Mouse (Mus musculus) hindbrain, embryonic 12.5 days (tissue): Measurements from ENCODE around the gene Top1. TPM values are rescaled to one million over a fixed set of nuclear protein-coding genes. Genes with fewer than 3 reads are reported as not detected.

Source experiments
- ATAC-seq: fragments of 200-750 bp; cut with Nextera tagmentation; 2 replicates; pipeline ENCODE4 v1.8.0; 2017; ENCODE audit warnings: moderate TSS enrichment; ENCODE audit not compliant: low FRiP score
- H3K27ac ChIP-seq: fragments of 300-500 bp; sonication (generic); 2 replicates; pipeline ENCODE4 v1.5.1; 2016; ENCODE audit warnings: mild to moderate bottlenecking
- H3K27me3 ChIP-seq: fragments of 300-500 bp; sonication (generic); 2 replicates; pipeline ENCODE4 v1.6.1; 2016; ENCODE audit warnings: mild to moderate bottlenecking
- H3K36me3 ChIP-seq: fragments of 300-500 bp; sonication (generic); 2 replicates; pipeline ENCODE4 v1.6.1; 2016; ENCODE audit warnings: mild to moderate bottlenecking
- H3K4me1 ChIP-seq: fragments of 300-500 bp; sonication (generic); 2 replicates; pipeline ENCODE4 v1.6.1; 2016
- H3K4me2 ChIP-seq: fragments of 300-500 bp; sonication (generic); replicated peaks from 2 replicates; pipeline ENCODE4 v1.6.1; 2016; ENCODE audit warnings: mild to moderate bottlenecking
- H3K4me3 ChIP-seq: fragments of 300-500 bp; sonication (generic); 2 replicates; pipeline ENCODE4 v1.5.1; 2016; ENCODE audit warnings: mild to moderate bottlenecking
- H3K9ac ChIP-seq: fragments of 300-500 bp; sonication (generic); 2 replicates; pipeline ENCODE4 v1.6.1; 2016; ENCODE audit warnings: mild to moderate bottlenecking, moderate library complexity
- H3K9me3 ChIP-seq: fragments of 300-500 bp; sonication (generic); replicated peaks from 2 replicates; pipeline ENCODE4 v1.6.1; 2016; ENCODE audit warnings: mild to moderate bottlenecking
- WGBS: fragments of 180-500 bp; shearing (Covaris S2); methylation state at CpG from one replicate; pipeline ENCODE4 v1.1.7; 2016; 5-methylcytosine and 5-hydroxymethylcytosine counted together
- polyA plus RNA-seq: library from polyadenylated mRNA; unstranded; fragments of >200 nt; fragmentation: Nextera tagmentation; extraction: Ambion mirVana; gene quantifications from 2 replicates; pipeline ENCODE4 v1.2.1, GENCODE M21; 2016

The Top1 gene
- polyA plus RNA-seq, 1 experiment from 2014 or later, result 122 TPM

DNA sequence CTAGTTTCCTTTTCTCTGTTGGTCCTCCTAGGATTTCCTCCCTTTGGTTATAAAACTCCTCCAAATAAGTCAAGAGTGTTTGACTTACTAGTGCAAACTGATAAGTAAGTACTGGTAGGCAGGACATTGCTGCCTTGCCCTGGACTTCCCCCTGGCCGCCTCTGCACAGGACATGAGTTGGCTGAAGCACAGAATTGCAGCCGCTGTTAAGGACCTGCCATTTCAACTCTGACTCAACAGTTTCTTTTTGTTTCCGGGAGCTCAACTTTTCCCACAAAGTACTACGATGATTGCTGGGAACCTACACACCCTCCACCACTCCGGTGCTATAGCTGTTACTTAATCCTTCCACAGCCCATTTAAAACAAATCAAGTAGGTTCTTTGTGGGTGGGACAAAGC lies 54.6 kb downstream of the Top1 start:
- Histone ChIP-seq H3K27me3 (no peaks in the 10 kb centered on the region), H3K27ac (no peak overlapping the region), H3K9ac (no peak overlapping the region), H3K4me1 (no peaks in the 10 kb centered on the region), H3K36me3 (peaks cover 53% of the 10 kb centered on the region), H3K9me3 (no peaks in the 10 kb centered on the region), H3K4me2 (no peak overlapping the region), H3K4me3 (no peak overlapping the region)
- 81% methylated on average over 5 of the region's 5 CpGs for WGBS
- ATAC-seq, result no peak

GRCm38 (mm10) chr2:160701603-160702002 lies 55.9 kb downstream of the Top1 start:
- Histone ChIP-seq H3K9ac (no peak overlapping the region), H3K4me1 (no peaks in the 10 kb centered on the region), H3K9me3 (no peaks in the 10 kb centered on the region), H3K4me2 (no peak overlapping the region), H3K27me3 (no peaks in the 10 kb centered on the region), H3K27ac (no peak overlapping the region), H3K4me3 (no peak overlapping the region), H3K36me3 (peaks cover 58% of the 10 kb centered on the region)
- 95% methylated on average over 3 of the region's 3 CpGs for WGBS
- ATAC-seq, result no peak

- no peaks in the 10 kb centered on the region for H3K4me1 ChIP-seq
- H3K4me2 ChIP-seq, result no peak overlapping the region
- H3K36me3 ChIP-seq, result peaks cover 62% of the 10 kb centered on the region
- no peaks in the 10 kb centered on the region for H3K27me3 ChIP-seq
- no peak overlapping the region for H3K9ac ChIP-seq
- H3K9me3 ChIP-seq, result no peaks in the 10 kb centered on the region
- ATAC-seq, result no peak
- no peak overlapping the region for H3K4me3 ChIP-seq
- no peak overlapping the region for H3K27ac ChIP-seq
Measured at GRCm38 (mm10) chr2:160702824-160703223, 57.1 kb downstream of the Top1 start.

DNA sequence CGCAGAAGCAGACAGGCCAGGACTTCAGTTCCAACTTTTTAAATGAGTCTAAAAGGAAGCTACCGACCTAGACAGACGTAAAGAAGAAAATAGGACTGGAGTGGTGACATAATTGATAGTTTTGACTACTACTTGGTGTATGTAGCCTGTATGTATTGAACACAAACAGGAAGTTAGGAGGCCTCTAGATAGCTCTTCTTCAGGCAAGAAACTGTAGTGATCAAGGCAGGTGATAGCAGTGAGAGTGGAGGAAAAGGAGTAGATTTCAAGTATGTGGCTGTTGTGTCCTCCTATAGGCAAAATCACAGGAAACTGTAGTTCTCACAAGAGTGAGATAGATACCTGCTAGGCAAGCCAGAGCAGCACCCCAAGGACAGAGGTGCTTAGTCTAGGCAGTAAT lies 62.0 kb downstream of the Top1 start:
- H3K4me3 ChIP-seq, result no peak overlapping the region
- peaks cover 60% of the 10 kb centered on the region for H3K36me3 ChIP-seq
- H3K4me2 ChIP-seq, result no peak overlapping the region
- H3K9me3 ChIP-seq, result no peaks in the 10 kb centered on the region
- WGBS, result 94% methylated on average over 3 of the region's 3 CpGs
- no peaks in the 10 kb centered on the region for H3K4me1 ChIP-seq
- H3K27me3 ChIP-seq, result no peaks in the 10 kb centered on the region
- no peak overlapping the region for H3K9ac ChIP-seq
- ATAC-seq, result no peak
- H3K27ac ChIP-seq, result no peak overlapping the region

- 84% methylated on average over 4 of the region's 4 CpGs for WGBS
Measured at GRCm38 (mm10) chr2:160715463-160716030, 69.9 kb downstream of the Top1 start.

GRCm38 (mm10) chr2:160717269-160717668 lies 71.6 kb downstream of the Top1 start:
- 82% methylated on average over 5 of the region's 5 CpGs for WGBS
- no peaks in the 10 kb centered on the region for H3K9me3 ChIP-seq
- no peaks in the 10 kb centered on the region for H3K4me1 ChIP-seq
- ATAC-seq, result no peak
- H3K4me2 ChIP-seq, result no peak overlapping the region
- H3K27ac ChIP-seq, result no peak overlapping the region
- H3K36me3 ChIP-seq, result peaks cover 80% of the 10 kb centered on the region
- no peaks in the 10 kb centered on the region for H3K27me3 ChIP-seq
- H3K9ac ChIP-seq, result no peak overlapping the region
- no peak overlapping the region for H3K4me3 ChIP-seq

More at GRCm38 (mm10) chr2:160715463-160716030, 69.9 kb downstream of the Top1 start:
- Histone ChIP-seq H3K27ac (no peak overlapping the region), H3K4me3 (no peak overlapping the region), H3K4me1 (no peaks in the 10 kb centered on the region), H3K9ac (no peak overlapping the region), H3K4me2 (no peak overlapping the region), H3K36me3 (peaks cover 86% of the 10 kb centered on the region), H3K27me3 (no peaks in the 10 kb centered on the region), H3K9me3 (no peaks in the 10 kb centered on the region)
- ATAC-seq, result no peak

- 86% methylated on average over 3 of the region's 3 CpGs for WGBS
- peaks cover 81% of the 10 kb centered on the region for H3K36me3 ChIP-seq
Measured at GRCm38 (mm10) chr2:160718811-160719210, 73.1 kb downstream of the Top1 start.

GRCm38 (mm10) chr2:160722714-160723113 lies 77.0 kb downstream of the Top1 start:
- Histone ChIP-seq H3K4me2 (no peak overlapping the region), H3K4me3 (no peak overlapping the region), H3K9me3 (no peaks in the 10 kb centered on the region), H3K27me3 (no peaks in the 10 kb centered on the region), H3K9ac (no peak overlapping the region), H3K36me3 (peaks cover 64% of the 10 kb centered on the region), H3K27ac (no peak overlapping the region), H3K4me1 (no peaks in the 10 kb centered on the region)
- WGBS, result 79% methylated on average over 4 of the region's 4 CpGs
- ATAC-seq, result no peak

More at GRCm38 (mm10) chr2:160718811-160719210, 73.1 kb downstream of the Top1 start:
- no peaks in the 10 kb centered on the region for H3K9me3 ChIP-seq
- ATAC-seq, result no peak
- no peaks in the 10 kb centered on the region for H3K4me1 ChIP-seq
- H3K9ac ChIP-seq, result no peak overlapping the region
- no peak overlapping the region for H3K27ac ChIP-seq
- H3K4me3 ChIP-seq, result no peak overlapping the region
- H3K4me2 ChIP-seq, result no peak overlapping the region
- no peaks in the 10 kb centered on the region for H3K27me3 ChIP-seq

- Histone ChIP-seq H3K9me3 (no peaks in the 10 kb centered on the region), H3K4me1 (no peaks in the 10 kb centered on the region), H3K4me2 (no peak overlapping the region), H3K27ac (no peak overlapping the region), H3K27me3 (no peaks in the 10 kb centered on the region), H3K4me3 (no peak overlapping the region), H3K36me3 (peaks cover 55% of the 10 kb centered on the region), H3K9ac (no peak overlapping the region)
- 97% methylated on average over 4 of the region's 4 CpGs for WGBS
- no peak for ATAC-seq
Measured at GRCm38 (mm10) chr2:160723613-160724375, 78.1 kb downstream of the Top1 start.

GRCm38 (mm10) chr2:160724536-160724935 lies 78.8 kb downstream of the Top1 start:
- Histone ChIP-seq H3K27me3 (no peaks in the 10 kb centered on the region), H3K36me3 (peaks cover 47% of the 10 kb centered on the region), H3K4me1 (no peaks in the 10 kb centered on the region), H3K9me3 (no peaks in the 10 kb centered on the region), H3K4me2 (no peak overlapping the region), H3K4me3 (no peak overlapping the region), H3K27ac (no peak overlapping the region), H3K9ac (no peak overlapping the region)
- ATAC-seq, result no peak
- 86% methylated on average over 5 of the region's 5 CpGs for WGBS

DNA sequence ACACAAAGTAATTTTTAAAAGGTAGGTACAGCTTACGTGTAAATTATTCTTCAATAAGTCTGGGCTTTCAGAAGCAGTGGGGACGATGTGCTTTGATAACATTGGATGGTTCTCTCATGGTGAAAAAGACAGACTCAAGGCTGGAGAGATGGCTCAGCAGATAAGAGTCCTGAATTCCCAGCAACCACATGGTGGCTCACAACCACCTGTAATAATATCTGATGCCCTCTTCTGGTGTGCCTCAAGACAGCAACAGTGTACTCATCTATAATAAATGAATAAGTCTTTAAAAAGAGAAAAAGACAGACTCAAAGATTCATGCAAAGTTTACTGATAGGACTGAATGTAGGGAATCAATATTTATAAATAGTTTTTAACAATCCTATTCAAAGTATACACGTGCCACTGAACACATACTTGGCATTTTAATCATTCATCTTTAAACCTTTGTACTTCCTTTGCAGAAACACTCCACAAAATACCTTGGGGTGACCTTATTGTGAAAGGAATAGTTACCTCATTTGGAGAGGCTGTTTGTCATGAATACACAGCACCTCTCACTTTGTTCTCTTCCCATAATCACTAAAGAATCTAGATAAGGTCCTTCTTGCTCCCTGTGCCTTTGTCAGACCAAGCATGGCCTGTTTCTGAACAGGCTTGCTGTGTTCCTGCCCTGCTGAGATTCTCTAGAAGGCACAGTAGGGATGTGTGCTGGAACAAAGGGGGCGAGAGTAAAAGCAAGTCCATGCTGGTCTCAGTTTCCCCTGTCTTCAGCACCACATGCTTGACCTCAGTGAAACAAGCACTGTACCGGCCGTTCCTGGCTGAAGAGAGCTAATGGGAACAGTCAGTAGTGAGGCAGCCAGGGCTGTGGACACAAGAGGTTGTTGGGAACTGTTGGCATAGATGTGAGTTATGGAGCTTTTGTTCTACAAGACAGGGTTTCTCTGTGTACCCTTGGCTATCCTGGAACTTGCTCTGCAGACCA lies 80.5 kb downstream of the Top1 start:
- peaks cover 11% of the 10 kb centered on the region for H3K4me1 ChIP-seq
- H3K9me3 ChIP-seq, result no peaks in the 10 kb centered on the region
- H3K9ac ChIP-seq, result no peak overlapping the region
- H3K4me3 ChIP-seq, result no peak overlapping the region
- no peak overlapping the region for H3K27ac ChIP-seq
- no peaks in the 10 kb centered on the region for H3K27me3 ChIP-seq
- no peak overlapping the region for H3K4me2 ChIP-seq
- ATAC-seq, result no peak
- 83% methylated on average over 6 of the region's 6 CpGs for WGBS
- H3K36me3 ChIP-seq, result peaks cover 33% of the 10 kb centered on the region

DNA sequence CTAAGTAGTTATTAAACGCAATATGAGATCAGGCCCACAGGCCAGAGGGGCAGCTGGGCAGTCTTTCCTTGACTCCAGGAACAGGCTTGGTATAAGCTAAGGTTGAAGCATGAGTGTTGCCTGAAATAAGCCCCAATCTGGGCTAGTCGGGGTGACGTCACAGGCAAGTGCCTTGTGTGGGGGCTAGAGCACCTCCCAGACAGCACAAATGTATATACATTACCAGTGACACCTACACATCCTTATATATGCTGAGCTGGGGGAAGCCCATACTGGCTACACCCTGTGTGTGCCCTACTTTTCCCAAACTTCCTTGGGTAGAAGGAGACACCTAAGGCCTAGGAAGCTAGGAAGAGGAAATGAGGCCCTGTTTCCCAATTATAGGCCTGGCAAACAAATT lies 83.3 kb downstream of the Top1 start:
- Histone ChIP-seq H3K9me3 (no peaks in the 10 kb centered on the region), H3K27ac (no peak overlapping the region), H3K27me3 (no peaks in the 10 kb centered on the region), H3K4me2 (no peak overlapping the region), H3K4me3 (no peak overlapping the region), H3K36me3 (peaks cover 19% of the 10 kb centered on the region), H3K4me1 (peaks cover 28% of the 10 kb centered on the region), H3K9ac (no peak overlapping the region)
- 95% methylated on average over 3 of the region's 3 CpGs for WGBS
- no peak for ATAC-seq
